Mouse (Mus musculus) layer of hippocampus, postnatal 25 days (tissue): ENCODE results near the gene Clcn1. TPM values are rescaled to one million over a fixed set of nuclear protein-coding genes. Genes with fewer than 3 reads are reported as not detected.

Source experiments
- DNase-seq, 2 experiments: peaks; one replicate each; pipeline ENCODE4 v3.0.0; 2022; ENCODE audit warnings: mixed read lengths in 2 of 2, low spot score in 1 of 2; ENCODE audit errors: extremely low spot score in 1 of 2
- total RNA-seq, 2 experiments: library from RNA; stranded (reverse); gene quantifications; 2 replicates each; pipeline ENCODE4 v1.2.3; 2021

Gene Clcn1
- 1 to 10 TPM; 2.7 to 2.8 TPM for total RNA-seq

DNA sequence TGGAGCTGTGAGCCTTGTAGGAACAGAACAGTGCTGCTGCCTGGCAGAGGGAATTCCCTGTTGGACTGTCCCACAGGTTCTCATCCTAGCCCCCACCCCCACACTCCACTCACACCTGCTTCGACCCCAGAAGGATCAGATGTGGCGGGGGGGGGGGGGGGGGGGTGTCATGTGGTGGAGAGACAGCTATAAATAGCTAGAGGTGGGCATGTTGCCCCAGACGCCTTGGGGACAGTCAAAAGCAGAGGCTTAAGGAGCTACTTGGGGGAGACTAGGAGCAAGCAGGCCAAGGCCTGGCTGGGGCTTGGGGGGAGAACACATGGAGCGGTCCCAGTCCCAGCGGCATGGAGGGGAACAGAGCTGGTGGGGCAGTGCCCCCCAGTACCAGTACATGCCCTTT is at the start of gene Clcn1:
Gene Clcn1 (plus strand): TSS at position 238 of the 400 bp plus-strand sequence.
- no peak for DNase-seq

DNA sequence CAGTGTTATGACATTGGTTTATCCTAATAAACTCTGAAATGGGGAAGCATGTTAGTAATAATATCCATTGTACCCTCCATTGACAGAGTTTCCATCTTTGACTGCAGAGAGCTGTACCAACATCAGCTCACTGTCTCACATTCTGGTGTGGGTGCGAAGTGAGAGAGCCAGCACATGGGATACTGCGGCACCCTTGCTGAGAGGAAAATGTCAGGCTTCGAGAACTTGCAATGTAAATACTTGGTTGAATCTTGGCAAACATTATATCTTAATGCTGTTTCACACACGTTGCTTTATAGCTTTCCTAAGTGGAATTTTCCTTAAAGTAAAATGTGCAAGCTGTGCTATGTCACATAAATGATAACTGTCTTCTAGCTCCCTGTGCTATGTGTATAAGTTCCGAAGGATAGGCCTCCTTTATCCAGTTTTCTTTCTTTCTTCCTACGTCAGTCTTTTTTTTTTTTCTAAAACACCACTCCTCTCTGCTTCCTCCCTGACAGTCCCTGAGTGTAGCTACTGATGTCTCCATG is 49.1 kb upstream of the Clcn1 start:
- DNase-seq = no peak

DNA sequence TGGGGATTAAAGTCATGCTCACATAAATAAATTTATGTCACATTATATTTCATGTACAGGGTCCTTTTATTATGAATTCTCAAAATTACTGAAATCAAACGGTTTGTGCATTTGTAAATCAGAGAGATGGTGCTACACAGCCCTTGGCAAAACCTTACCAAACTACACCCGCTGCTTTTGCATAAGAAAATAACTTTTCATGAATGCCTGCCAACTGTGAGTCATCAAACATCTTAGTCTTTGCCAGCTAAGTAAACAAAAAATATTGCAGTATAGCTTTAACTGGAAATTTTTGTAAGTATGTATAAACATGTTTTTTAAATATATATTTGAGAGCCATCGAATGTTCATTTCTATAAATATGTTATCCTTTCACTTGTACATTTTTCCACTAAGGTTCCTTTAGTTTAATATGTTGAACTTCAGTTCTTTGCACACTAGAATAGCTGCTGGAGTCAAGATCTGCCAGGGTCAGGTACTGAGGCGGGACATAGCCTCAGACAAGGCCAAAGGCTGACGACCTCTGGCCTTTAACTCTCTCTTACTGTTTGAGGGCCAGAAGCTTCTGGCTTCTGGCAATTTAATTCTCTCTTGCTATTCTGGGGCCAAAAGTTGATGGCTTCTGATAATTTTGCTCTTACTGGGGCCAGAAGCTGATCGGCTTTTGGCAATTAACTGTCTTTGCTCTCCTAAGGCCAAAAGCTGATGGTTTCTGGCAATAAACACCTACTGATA is 45.0 kb upstream of the Clcn1 start:
- no peak for DNase-seq

DNA sequence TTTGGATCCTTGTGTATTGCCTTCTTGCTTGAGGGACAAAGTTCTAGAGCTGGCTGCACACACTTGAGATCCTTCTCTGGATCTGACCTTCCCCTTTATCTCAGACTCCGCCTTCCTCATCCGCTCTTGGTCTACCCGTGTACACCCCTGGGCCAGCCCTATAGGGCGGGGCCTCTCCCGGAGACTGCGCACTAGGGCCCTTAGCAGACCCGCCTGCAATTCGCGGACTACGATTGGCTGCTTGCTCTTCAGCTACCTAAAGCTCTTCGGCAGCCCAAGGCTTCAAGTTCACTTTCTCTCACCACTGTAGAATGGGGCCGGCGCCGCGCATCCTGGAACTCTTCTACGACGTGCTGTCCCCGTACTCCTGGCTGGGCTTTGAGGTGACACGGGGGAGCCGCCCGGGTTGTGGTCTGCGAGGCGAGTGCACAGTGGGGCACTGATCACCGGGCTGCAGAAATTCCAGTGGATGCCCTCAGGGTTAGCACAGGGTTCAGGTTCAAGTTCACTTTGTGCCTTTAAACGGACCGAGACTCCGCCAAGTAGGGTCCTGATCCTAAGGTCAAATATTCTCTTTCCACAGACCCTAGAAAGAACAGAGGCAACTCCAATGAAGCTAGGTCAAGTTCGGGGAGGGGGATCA is 40.7 kb upstream of the Clcn1 start, which contains the start of gene Gstk1:
Gene Gstk1 (plus strand): TSS at position 225 of the 643 bp plus-strand sequence.
- DNase-seq = peak; percentile 24 to 51

DNA sequence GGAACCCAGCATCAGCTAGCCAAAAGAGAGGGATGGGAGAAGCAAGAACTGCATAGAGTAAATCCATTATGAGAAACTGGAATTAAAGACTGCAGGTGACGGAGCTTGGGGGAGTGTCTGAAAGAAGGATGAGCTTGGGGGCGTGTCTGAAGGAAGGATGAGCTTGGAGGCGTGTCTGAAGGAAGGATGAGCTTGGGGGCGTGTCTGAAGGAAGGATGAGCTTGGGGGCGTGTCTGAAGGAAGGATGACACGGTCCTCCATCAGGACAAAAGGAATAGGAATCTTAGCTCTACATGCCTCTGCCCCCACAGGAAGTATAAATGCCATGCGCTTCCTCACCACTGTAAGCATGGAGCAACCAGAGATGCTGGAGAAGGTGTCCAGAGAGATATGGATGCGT is 39.3 kb upstream of the Clcn1 start:
- DNase-seq = no peak

DNA sequence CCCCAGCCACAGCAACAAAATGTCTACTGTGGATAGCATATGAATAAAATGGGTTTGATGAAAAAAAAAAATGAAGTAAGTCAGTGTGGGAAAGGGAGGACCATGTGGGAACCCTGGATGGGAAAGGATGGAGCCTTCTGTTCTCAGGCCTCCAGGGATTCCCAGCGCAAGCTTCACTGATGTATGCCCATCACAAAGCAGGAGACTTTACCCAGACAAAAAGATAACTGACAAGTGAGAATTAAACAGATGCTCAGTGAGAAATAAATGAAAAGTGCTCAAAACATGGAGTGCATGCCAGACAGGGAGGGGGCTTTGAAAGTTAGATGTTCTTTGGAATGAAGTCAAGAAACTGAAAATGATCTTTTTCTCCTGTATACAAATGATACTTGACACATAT is 38.5 kb upstream of the Clcn1 start:
- DNase-seq = no peak

DNA sequence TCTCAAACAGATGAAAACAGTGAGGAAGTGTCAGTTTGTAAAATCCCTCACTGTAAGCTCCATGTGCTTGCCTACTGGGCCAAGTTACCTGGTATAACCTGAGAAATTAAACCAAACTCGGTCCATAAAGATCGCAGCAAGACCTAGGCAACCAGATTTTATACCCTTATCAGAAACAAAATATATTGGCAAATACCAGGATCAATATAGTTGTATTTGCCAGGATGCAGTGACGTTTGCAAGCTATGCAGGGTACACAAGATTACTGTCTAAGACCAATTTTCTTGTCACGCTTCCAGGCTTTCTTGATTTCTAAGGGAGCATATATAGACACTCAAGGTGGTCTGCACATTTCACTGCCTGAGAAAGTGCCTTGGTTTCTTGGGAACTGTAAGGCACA is 34.7 kb upstream of the Clcn1 start:
- no peak for DNase-seq

DNA sequence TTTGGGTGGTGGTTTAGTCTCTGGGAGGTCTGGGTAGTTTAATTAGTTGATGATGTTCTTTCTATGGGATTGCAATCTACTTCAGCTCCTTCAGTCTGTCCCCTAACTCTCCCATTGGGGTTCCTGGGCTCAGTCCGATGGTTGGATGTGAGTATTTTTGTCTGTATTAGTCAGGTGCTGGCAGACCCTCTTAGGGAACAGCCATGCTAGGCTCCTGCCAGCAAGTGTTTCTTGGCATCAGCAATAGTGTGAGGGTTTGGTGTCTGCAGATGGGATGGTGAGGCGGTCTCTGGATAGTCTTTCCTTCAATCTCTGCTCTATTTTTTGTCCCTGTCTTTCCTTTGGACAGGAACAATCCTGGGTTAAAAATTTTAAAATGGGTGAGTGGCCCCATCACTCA is 33.4 kb upstream of the Clcn1 start:
- DNase-seq = no peak

DNA sequence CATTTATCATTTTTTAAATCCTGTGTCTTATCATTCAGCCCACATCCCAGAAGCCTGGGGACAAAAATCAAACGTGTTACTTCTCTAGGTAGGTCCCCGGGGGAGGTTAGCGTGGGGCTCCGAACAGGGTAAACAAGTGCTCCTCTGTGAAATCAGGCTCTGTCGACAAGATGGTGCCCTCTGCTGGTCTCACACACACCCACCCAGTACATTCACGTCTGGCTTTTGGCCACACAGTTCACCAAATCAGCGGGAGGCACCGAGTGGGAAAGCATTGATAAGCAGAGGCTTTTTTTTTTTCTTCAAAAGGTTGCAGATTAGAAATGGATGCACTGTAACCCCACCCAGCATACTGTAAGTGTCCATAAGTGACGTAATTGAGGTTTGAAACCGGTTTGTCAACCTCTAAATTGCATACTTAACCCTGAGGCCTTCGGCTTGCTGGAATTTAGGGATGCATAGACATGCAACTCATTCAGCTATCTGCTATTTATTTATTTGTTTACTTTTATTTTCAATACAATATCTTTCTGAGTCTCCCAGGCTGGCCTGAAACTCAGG is 29.1 kb upstream of the Clcn1 start:
- DNase-seq = peak in 1 of 2 experiments; percentile 52

DNA sequence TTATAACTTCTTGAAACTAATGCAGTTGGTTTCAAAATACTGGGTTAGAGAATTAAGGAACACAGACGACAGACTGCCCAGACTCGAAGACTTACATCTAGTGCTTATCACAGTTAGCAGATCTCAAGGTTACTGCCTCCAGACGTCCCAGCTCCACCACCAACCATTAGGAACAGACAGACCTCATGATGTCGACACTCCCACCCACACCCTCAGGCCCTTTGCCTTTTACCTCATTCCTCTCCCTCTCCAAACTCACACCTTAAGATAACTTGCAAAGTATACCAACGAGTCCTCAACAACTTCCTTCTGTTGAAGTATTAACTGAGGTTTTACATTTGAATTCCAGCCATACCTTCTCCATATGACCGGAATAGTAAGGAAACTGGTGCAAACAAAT is 26.1 kb upstream of the Clcn1 start:
- DNase-seq = no peak

DNA sequence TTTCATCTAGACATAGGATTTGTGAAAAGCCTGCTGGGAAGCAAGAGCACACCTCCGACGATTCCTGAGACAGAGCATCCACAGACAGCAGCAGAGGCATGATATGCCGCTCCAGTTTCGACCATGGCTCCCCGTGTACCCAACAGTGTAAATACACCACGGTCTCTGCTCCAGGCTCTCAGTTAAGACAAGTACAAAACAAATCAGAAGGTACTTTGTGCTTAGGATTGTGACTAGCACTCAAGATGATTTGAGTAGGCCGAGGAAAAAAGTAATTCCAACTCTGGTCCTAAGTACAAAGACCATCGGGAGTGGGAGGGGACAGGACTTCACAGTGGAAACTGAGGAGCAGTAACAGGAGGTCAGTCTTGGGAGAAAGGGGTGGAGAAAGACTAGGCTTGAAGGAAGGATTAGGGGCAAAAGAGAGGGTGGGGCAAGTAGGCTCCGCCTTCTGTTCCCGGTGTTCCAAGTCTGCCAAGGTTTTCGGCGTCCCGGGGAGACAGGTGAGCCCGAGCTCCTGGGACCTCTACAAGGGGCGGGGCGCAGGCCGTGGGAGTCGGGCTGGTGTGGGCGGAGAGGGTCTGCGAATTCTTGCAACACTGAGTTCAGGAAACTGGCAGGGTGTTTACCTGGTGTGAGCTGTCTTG is 24.8 kb upstream of the Clcn1 start, which contains the start of gene Tmem139:
Gene Tmem139 (plus strand): TSS at position 447 of the 647 bp plus-strand sequence.
- DNase-seq = no peak

DNA sequence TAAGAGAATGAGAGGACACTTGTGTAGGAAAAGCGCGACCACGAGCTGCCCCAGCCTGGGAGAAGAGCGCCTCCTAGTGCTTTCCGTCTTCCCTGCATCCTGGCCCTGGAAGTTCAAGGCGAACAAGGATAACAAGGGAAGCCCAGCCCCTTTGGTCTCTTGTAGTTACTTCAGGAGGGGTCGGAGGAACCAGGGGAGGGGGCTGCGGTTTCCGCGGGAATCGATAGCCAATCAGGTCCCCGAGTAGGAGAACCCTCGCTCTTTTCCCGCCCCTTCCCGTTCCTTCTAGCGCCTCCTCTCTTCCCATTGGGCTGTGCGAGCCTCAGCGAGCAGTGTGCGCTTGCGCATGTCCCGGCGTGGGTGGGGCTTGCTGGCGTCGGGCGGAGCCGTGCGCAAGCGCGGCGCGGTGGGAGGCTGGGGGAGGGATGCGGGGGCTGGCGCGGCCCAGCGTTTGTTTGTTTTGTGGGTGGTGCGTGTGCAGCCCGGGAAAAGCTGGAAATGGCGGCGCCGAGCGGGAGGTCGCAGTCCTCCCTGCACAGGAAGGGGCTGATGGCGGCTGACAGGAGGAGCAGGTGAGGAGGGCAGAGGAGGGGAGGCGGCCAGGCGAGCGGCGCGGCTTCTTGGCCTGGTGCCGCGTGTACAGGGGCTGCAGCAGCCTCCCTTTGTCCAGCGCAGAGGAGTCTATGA is 21.7 kb upstream of the Clcn1 start, which contains the start of gene Casp2:
Gene Casp2 (plus strand): TSS at position 360 of the 687 bp plus-strand sequence.
- peak; percentile 92 to 93 for DNase-seq

DNA sequence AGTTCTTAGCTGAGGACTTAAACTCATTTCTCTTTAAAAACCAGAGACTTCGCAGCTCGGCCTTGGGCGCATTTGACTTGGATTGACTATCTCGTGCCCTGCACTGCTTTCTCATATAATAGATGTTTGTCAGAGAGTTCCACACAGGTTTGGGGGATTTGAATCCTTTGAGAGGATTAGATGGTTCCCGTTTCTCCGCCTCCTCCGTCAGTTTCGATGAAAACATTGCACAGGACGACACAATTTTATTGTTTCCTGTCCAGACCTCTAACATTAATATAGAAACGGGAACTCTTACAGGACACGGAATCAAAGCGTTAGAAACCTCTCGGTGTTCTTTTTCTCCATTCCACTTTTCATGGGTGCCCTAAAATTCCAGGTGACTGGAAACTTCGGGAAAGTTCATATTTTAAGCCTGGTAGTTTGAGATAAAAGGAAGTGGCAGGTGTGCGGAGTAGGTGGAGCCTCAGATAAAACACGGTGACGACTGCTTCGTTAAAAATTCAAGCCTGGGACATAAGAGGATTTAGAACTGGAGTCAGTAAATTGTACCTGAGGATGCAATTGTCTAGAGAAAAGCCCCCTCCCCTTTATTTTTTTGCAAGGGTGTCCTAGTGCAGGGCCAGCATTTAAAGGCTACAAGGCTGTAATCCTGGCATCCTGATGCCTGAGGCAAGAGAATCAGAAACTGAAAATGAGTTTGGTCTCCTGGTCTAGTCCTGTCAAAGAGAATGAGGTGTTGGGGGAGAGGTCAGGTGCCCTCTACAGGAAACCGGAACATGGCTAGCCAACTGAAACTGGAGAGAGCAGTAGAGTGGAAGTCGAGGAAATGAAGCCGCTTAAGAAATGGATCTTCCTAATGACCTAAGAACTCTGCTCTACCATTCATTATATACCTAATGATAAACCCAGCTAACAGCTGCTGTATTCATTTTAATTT is 20.8 kb upstream of the Clcn1 start:
- no peak for DNase-seq

DNA sequence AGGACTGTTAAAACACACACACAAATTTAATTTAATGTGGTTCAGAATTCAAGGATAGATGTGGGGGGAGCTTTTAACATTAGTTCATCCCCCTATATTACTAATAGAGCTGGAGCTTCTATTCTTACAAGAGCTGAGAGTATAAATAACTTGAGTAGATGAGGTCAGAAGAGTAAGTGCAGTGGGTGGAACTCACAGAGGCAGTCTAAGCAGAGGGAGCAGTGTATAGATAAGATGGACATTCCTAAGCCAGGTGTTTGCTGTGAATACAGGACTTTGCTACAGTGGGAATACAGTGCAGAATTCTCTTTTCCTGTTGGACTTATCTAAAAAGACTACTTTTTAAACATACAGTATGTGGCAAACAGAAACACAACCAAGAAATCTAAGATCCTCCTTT is 15.7 kb upstream of the Clcn1 start:
- DNase-seq = no peak

DNA sequence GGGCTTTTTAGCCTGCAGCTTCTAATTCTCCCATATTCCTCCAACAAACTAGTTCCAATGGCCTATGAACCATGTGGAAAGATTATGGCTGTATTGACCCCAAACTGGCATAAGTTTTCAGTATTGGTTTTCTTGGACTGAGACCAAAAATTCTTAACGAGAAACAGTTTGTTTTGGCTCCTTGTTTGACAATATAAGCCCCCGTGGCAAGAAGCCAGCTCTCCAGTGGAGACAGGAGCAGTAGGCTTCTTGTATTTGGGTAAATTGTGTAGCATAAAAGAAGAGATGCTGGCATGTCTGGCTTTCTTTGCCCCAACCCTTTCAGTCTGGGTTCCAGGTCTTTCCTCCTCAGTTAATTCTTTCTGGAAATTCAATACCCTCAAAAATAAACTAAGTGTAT is 10.3 kb upstream of the Clcn1 start:
- no peak for DNase-seq

DNA sequence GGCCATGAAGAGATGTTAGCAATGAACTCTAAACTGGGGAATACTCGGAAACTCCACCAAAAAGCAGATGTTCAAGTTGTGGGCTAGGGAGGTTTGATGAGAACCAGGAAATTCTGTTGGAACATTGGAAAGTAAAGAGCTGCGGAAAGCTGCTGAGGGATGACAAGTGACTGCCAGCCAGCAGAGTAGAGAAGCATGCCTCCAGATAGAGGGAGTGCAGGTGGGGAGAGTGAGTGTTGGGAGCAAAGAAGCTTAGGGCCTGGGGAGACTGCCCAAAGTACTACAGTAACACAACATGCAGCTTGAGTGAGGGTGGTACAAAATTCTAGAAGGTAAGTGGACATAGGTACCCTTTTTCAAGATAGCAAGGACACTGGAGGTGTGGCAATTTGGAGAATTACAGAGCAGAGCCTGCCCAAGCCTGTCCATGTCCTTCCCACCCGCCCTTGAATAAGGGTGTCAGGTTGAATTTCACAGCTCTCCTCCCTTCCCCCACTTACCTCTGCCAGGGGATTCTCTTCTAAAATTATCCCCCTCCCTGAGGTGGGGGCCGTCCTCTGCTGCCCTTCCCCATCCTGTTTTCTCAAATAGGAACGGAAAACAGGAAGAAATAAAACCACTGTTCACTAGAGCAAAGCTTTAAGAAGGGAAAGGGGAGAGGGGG is 3.5 kb upstream of the Clcn1 start:
- DNase-seq = no peak

DNA sequence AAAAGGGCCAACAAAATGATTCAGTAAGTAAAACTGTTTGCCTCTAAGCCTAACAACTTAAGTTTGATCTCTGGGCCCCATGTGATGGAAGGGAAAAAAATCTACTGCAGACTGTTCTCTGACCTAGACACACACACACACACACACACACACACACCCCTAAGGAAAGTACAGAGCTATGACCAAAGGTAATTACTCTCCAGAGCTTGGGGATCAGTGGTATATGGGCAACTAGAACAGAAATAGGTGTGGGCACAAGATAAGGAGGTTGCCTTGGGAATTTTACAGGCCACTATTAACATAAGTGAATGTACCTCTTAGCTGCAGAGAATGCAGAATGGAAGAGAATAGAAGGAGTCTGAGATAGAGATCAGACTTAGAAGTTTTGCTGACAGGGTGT is 1.1 kb downstream of the Clcn1 start:
- no peak for DNase-seq

DNA sequence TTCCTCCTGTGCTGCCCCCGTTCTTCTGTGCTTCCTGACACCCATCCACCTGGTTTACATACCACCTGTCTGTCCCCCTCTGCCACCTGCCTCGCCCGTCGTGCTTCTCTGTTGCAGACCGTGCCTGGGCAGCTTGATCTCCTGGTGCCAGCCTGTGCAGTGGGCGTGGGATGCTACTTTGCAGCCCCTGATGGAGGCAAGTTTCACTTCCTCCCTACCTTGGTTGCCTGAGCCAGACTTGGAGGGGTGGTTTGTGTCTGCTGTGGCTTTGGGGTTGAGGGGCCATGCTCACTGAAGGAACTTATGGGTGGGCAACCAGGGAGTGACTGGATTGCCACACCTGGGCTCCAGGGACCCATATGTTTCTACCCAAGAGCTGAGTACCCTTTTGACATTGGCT is 6.8 kb downstream of the Clcn1 start:
- DNase-seq = no peak
